Mouse (Mus musculus) B cell, adult 2 months (primary cell): ENCODE measurements around the gene Pcnx2.

Experiments used
- DNase-seq, 2 experiments: peaks; one replicate each; pipeline ENCODE4 v3.0.0; 2022

Pcnx2 gene

GRCm38 (mm10) chr8:125750846-125751245, 147.3 kb downstream of the Pcnx2 start:
- no peak for DNase-seq

- no peak for DNase-seq
Measured at GRCm38 (mm10) chr8:125747390-125747789, 150.7 kb downstream of the Pcnx2 start.

GRCm38 (mm10) chr8:125744914-125745576, 153.1 kb downstream of the Pcnx2 start:
- DNase-seq, result no peak

- DNase-seq, result no peak
Measured at GRCm38 (mm10) chr8:125742406-125742805, 155.7 kb downstream of the Pcnx2 start.

GRCm38 (mm10) chr8:125741855-125742254, 156.3 kb downstream of the Pcnx2 start:
- no peak for DNase-seq

- DNase-seq, result no peak
Measured at GRCm38 (mm10) chr8:125741377-125741776, 156.7 kb downstream of the Pcnx2 start.

DNA sequence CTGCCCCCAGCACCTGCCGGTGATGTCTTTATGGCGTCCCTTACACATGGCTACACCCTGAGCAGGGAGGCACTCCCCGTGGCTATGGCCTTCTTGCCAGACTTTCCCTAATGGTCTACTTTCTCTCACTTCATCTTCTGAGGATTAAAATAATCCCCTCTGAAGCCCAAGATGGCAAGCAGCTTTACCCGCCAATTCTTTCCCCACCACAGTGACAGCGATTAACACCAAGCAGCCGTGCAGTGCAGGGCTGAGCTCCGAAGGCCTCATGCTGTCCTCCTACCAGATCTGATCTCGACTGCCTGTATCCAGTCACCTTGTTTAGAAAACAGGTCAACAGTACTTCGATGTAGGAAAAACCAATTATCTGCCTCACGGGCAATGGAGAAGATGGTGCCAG, 157.5 kb downstream of the Pcnx2 start:
- no peak for DNase-seq

DNA sequence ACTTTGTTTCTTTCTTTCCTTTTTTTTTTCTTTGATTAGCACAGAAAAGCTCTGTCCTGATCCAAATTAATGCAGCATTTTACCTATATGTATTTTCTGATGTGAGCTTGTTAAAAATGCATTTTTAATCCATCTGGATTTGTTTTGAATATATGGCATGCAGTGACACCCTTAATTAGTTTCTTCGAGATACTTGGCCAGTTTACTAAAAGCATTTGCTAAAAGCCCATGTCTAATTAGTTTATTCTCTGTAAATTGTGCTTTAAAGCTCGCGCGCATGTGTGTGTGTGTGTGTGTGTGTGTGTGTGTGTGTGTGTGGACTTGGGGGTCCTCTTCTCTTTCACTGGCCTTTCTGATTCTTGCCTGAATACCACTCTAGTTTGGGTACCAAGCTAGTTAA, 159.2 kb downstream of the Pcnx2 start:
- no peak for DNase-seq

DNA sequence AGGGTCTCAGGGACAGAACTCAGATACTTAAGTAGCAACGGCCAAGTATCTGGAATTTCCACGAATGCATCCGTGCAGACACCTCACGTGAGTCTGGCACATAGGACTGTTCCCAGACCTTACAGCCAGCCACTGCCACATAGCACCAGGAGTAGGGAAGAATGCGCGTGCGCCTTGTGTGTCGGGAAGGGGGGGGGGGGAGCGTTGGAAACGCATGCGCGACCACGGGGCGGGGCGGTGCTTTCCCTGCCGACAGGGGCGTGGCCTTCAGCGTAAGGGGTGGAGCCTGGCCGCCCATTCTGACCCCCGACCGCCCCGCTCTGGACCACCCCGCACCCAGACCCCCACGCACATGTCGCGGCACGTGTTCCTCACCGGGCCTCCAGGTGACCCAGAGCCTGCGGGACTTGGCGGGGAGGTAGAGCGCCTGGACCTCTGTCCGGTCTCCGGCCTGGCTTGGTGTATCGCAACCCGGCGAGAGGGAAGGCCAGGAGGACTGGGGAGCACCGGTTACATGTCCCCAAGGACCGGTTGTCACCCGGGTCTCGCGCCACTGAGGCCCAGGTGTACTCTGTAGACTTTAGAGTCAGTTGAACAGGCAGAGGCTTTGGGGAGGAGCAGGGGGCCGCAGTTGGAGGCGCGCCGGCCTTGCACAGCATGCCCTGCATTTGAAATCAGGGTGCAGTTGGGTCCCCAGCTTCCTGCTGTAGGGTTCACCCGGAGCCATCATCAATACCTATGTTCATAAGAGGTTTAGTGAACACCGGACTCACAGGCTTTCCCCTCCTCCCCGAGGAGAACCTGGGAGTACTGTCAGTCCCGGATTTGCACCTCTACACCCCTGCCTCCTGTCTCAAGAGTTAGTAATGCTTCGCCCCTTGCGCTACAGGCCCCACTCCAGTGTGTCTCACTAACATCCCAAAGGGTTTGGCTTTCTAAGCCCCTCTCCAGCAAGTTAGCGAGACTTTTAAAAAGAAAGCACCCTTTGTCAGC, 163.9 kb downstream of the Pcnx2 start:
- DNase-seq, result peak; percentile 77 to 78

- DNase-seq, result no peak
Measured at GRCm38 (mm10) chr8:125729746-125730145, 168.4 kb downstream of the Pcnx2 start, which contains the start of gene Ntpcr. TSS of gene Ntpcr (plus strand) at chr8:125729963.

DNA sequence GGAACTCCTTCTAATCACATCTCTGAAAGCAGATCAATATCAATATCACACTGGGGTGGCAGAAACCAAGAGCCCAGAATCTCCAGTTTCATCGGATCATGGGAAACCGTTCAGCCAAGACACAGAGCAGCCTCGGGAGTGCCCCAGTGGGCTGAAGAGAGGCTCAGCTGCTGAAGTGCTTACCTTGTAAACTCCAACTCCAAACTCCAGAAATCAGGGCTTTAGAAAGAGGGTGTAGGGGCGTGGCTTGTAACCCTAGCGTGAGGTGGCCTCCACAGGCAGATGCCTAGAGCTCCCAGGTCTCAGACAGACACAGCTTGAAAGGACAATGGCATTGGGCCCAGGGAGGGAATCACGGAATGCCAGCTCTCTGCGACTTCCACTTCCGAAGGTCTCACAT, 170.3 kb downstream of the Pcnx2 start:
- DNase-seq, result no peak

DNA sequence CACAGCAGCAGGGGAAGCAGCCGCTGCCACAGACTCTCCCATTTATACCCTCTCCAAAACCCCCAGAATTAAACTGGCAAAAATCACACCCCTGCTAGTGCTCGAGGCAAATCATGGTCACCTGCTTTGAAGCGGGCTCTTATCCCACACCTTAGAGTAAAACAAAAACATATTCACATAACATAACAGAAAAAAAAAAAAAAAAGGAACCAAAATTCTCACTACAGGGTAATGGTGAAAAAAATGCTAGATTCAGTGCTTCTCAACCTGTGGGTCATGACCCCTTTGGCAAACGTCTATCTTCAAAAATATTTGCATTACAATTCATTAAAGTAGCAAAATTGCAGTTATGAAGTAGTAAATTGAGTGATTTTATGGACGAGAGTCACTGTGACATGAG, 171.1 kb downstream of the Pcnx2 start:
- DNase-seq, result no peak

DNA sequence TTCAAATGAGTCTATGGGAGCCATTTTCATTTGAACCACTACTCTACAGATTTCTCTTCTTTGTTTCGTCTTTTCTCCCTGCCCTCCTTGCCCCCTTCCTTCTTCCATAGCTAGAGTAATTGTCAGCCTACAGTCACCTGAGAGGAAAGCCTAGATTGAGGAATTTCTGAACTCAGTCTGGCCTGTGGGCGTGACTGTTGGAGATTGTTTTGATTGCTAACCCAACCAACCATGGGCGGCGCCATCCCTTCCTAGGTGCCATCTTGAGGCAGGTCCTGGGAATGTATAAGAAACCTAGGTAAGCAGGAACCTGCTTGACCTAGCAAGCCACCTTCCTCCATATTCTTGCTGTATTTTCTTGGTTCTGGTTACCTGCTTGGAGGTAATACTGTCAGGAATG, 172.0 kb downstream of the Pcnx2 start:
- no peak for DNase-seq

GRCm38 (mm10) chr8:125725037-125725820, 172.9 kb downstream of the Pcnx2 start:
- DNase-seq, result peak; percentile 7 to 14

DNA sequence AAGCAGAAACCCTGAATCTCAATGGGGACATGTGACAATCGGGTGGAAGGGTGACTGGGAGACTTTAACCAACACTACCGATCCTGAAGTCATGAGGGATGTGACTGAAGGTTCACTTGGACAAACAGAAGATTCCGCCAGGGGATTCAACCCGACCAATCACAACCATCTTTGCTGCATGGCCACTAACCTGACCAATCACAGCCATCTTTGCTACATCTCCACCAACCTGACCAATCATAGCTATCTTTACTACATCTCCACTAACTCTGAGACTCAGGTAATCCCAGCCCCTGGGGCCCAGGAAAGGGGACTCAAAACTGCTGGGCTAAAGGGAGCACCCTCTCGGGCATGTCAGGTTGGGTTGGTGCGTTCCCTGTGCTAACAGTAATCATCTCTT, 174.7 kb downstream of the Pcnx2 start:
- no peak for DNase-seq

DNA sequence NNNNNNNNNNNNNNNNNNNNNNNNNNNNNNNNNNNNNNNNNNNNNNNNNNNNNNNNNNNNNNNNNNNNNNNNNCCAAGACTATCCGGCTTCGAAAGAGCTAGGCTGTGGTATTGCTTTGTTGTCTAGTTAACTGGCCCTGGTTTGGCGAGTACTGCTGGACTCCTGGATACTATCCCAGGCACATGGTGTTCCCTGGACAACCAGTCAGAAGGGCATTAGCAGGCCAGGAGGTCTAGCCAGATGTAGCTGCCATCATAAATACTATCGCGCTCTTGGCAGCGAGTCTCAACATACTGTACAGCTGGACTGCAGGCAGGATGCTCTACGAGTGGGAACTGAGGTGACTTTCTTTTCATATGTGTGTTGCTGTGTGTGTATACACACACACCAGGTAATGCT, 175.4 kb downstream of the Pcnx2 start:
- no peak for DNase-seq

- peak; percentile 21 to 22 for DNase-seq
Measured at GRCm38 (mm10) chr8:125718914-125719313, 179.2 kb downstream of the Pcnx2 start.

DNA sequence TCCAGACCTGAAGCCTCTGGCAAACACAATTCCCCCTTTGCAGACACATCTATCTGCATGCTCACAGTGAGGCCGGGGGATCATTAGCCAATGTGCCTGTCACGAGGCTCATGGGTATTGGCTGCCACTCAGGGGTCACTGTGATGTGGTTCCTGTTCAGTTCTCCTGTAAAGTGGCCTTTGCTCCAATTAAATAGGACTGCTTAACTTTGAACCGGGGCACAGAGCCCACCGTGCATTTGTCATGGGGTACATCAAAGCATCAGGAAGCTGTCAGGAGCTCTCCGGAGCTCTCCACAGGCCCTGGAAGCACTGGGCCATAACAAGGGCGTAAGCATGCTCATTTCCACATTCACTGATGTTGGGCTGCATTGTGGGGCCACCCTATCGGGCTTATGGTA, 181.5 kb downstream of the Pcnx2 start:
- no peak for DNase-seq

GRCm38 (mm10) chr8:125716211-125716610, 181.9 kb downstream of the Pcnx2 start:
- DNase-seq, result no peak

DNA sequence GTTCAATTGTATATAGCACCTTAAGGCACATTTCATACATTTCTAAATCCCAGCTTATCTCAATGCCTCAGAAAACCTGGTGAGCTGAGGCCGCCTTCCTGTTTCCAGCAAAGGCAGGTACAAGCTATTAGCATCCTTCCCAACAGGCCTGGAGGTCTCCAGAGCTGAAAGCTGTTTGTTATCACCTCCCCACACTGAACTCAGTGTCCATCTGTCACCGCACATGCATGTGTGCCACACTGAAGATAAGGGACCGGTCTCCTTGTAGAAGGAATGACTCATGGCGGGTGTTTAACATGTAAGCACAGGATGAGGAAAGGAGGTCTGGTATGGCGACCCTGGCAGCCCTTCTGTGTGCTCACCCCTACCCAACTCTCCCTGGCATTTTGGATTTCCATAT, 186.6 kb downstream of the Pcnx2 start:
- no peak for DNase-seq

DNA sequence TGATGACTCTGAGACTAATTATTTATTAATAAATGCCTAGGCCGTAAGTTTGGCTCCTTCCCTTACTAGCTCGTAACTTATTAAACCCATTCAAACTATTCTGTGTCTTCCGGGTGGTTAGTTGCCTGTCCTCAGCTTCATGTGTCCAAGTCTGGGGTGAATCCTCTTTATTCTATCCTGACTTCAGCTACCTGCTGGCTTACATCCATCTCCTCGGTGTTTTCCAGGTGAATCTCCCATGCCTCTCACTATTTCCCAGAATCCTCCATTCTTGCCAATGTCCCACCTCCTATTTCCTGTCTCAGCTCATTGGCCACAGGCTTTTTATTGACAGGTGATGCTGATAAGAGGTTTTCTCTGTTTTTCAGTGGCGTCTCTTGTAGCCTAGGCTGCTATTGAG, 188.9 kb downstream of the Pcnx2 start:
- DNase-seq, result no peak

DNA sequence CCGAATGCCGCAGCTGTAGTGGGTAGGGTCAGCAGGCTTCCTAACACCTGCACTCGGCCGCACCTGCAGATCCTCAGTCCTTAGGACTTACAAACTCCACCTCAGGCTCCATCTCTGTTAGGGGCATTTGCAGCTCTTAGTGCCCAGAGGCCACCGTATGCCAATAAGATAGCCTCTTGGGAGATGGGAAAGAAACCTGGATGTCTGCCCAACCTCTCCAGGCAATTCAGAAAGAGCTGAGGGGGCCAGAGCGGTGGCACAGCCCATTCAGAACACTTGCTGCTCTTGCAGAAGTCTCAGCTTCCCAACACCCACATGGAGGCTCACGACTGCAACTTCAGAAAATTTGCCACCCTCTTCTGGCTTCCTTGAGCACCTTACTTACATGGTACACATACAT, 192.3 kb downstream of the Pcnx2 start:
- DNase-seq, result no peak

GRCm38 (mm10) chr8:125704434-125704833, 193.7 kb downstream of the Pcnx2 start:
- DNase-seq, result no peak
